Mouse (Mus musculus) frontal cortex, postnatal 10 days (tissue): ENCODE results near the gene Rln1.

ENCODE experiments used
- DNase-seq, 2 experiments: peaks; one replicate each; pipeline ENCODE4 v3.0.0; 2022; ENCODE audit warnings: low spot score in 2 of 2, mixed read lengths in 1 of 2

The Rln1 gene

DNA sequence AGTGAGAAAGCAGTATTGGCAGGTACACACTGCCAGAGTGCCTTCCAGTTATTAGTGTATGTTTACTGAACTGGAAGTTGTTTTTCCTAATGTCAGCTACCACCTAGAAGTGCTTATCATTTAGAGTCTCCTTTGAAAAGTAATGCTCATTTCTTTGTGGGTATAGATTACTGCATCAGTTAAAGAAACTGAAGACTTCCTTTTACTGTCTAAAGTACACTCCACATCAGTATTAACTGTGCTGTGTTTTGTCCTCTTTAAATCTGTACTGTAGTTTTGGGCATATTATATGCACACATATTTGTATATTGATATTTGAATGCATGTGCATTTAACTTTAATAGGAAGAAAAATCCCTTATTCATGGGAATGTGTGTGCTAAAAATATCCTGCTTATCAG, 38.3 kb downstream of the Rln1 start:
- no peak for DNase-seq

GRCm38 (mm10) chr19:29294756-29295155, 39.7 kb downstream of the Rln1 start:
- no peak for DNase-seq

DNA sequence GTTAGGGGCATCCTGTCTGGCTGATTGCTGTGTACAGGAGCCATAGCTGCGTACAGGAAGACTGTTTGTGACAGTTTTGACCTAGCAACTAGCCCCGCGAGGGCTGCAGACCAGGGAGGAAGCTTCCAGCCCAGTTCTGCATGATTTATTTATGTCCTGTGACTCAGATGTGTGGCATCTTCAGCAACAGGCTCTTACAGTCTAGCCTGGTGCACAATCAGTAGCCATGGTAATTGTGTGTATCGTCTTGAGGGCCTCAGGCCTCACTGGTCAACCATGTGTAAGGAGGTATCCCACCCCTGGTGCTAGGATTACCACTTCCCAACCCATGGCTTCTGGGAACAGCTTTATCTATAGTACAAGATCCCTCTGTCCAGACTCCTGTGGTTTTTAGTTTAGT, 41.9 kb downstream of the Rln1 start:
- no peak for DNase-seq

DNA sequence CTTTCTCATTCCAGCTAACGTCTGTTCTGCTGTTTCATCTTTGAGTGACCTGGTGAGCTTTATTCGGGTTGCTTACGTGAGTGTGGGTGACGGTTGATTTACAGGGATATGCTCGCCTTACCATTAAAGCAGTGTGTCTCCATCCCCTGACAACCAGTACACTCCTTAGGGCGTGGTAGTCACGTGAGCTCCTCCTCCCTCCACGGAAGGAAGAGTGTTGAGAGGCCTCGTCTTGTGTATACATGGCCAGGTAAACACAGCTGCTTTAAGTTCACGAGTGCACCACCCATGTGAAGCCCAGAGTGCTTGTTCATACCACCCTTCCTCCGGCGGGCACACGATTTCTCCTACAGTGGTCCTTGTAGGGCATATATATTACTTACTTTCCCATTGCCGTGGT, 42.9 kb downstream of the Rln1 start:
- no peak for DNase-seq

GRCm38 (mm10) chr19:29287863-29288262, 46.6 kb downstream of the Rln1 start:
- DNase-seq: no peak

GRCm38 (mm10) chr19:29285451-29285869, 49.0 kb downstream of the Rln1 start:
- DNase-seq: peak in 1 of 2 experiments; percentile 11
